Mouse (Mus musculus) lung, postnatal 4 days (tissue): ENCODE measurements around the gene Lekr1.

ENCODE experiments used
- DNase-seq, 2 experiments: peaks; one replicate each; pipeline ENCODE4 v3.0.0; 2021

The Lekr1 gene

GRCm38 (mm10) chr3:65839664-65840063 lies 173.6 kb downstream of the Lekr1 start:
- no peak for DNase-seq

GRCm38 (mm10) chr3:65841175-65841574 lies 175.1 kb downstream of the Lekr1 start:
- DNase-seq = no peak

GRCm38 (mm10) chr3:65842515-65843184 lies 176.6 kb downstream of the Lekr1 start:
- no peak for DNase-seq

GRCm38 (mm10) chr3:65843185-65843552 lies 177.1 kb downstream of the Lekr1 start:
- no peak for DNase-seq

GRCm38 (mm10) chr3:65844302-65844701 lies 178.3 kb downstream of the Lekr1 start:
- DNase-seq = no peak

GRCm38 (mm10) chr3:65844851-65845552 lies 179.0 kb downstream of the Lekr1 start:
- DNase-seq = peak; percentile 84 to 88

- DNase-seq = no peak
These were observed 181.2 kb downstream of the Lekr1 start for GRCm38 (mm10) chr3:65847158-65847787.

GRCm38 (mm10) chr3:65853746-65854145 lies 187.7 kb downstream of the Lekr1 start:
- DNase-seq = no peak

GRCm38 (mm10) chr3:65855521-65855920 lies 189.5 kb downstream of the Lekr1 start:
- DNase-seq = no peak

GRCm38 (mm10) chr3:65858118-65858517 lies 192.1 kb downstream of the Lekr1 start:
- no peak for DNase-seq

GRCm38 (mm10) chr3:65858741-65859348 lies 192.8 kb downstream of the Lekr1 start:
- DNase-seq = peak in 1 of 2 experiments; percentile 32

GRCm38 (mm10) chr3:65859750-65860149 lies 193.7 kb downstream of the Lekr1 start:
- no peak for DNase-seq

GRCm38 (mm10) chr3:65860903-65861302 lies 194.9 kb downstream of the Lekr1 start:
- DNase-seq = no peak

- DNase-seq = peak; percentile 16 to 24
These were observed 195.4 kb downstream of the Lekr1 start for GRCm38 (mm10) chr3:65861471-65861881.

- peak; percentile 83 to 89 for DNase-seq
These were observed 197.3 kb downstream of the Lekr1 start for GRCm38 (mm10) chr3:65863297-65863696.

- DNase-seq = no peak
These were observed 197.8 kb downstream of the Lekr1 start for GRCm38 (mm10) chr3:65863762-65864377.

GRCm38 (mm10) chr3:65868931-65869330 lies 202.9 kb downstream of the Lekr1 start:
- DNase-seq = no peak

- DNase-seq = no peak
These were observed 203.7 kb downstream of the Lekr1 start for GRCm38 (mm10) chr3:65869724-65870123.

- peak; percentile 59 to 85 for DNase-seq
These were observed 205.2 kb downstream of the Lekr1 start for GRCm38 (mm10) chr3:65871188-65871603.

- DNase-seq = no peak
These were observed 205.7 kb downstream of the Lekr1 start for GRCm38 (mm10) chr3:65871609-65872272.

- DNase-seq = no peak
These were observed 207.2 kb downstream of the Lekr1 start for GRCm38 (mm10) chr3:65873093-65873830.
